Mouse (Mus musculus) G1E (cell line): ENCODE data around the gene Tagln.

Source experiments
- CTCF ChIP-seq: IDR thresholded peaks from 2 replicates; pipeline ENCODE4 v1.5.1; 2012; ENCODE audit warnings: low read depth, low read length, inconsistent platforms, mixed read lengths
- POLR2AphosphoS5 ChIP-seq: IDR thresholded peaks from 2 replicates; pipeline ENCODE4 v1.6.1; 2012; ENCODE audit warnings: low read depth, low read length, inconsistent platforms; ENCODE audit not compliant: insufficient replicate concordance
- TAL1 ChIP-seq: conservative IDR thresholded peaks from 2 replicates; pipeline ENCODE4 v1.6.1; 2012; ENCODE audit warnings: low read depth, low read length, inconsistent platforms, mixed read lengths

DNA sequence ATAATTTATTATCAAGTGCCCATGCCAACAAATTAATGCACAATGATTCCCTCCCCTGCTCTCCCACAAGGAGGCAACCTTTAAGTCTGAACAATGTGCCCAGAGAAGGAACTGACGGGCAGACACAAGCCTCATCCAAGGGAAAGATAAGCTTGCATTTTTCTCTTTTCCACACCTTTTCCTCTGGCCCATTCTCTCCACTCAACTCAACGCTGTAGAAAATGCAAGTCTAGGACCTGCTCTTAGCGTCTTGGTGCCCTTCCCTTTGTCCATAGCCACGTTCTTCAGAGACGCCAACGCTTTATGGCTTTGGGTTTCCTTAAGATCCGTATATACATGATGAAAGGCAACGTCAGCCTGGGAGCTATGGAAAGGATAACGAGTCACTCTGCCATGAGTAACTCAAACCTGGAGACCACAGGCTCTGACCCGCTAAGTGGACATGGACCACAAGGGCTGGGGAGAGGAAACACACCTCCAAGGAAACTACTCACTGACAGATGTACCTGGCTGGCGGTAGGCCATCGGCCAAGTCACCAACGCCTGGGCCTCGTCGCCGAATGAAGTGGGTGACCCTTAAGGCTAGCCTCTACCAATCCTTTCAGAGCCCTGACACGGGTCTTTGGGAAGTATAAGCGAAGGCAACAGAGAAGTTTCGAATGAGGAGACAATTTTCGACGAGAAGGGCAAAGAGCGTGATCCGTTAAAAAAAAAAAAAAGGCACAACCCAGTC lies 48.0 kb upstream of the Tagln start:
- TF ChIP-seq CTCF (no peak), POLR2AphosphoS5 (no peak), TAL1 (no peak)
